Mouse (Mus musculus) cortical plate, adult 2 months (tissue): ENCODE results near the gene Megf9.

ENCODE experiments used
- CTCF ChIP-seq: fragments of 200-500 bp; IDR thresholded peaks from 2 replicates; pipeline ENCODE4 v1.5.1; 2011; ENCODE audit warnings: mild to moderate bottlenecking, control low read depth, low read length; ENCODE audit not compliant: insufficient read depth; ENCODE audit errors: extremely low read depth
- POLR2A ChIP-seq: fragments of 200-500 bp; IDR thresholded peaks from 2 replicates; pipeline ENCODE4 v1.6.1; 2011; ENCODE audit warnings: mild to moderate bottlenecking, low read length, control low read depth; ENCODE audit not compliant: insufficient read depth; ENCODE audit errors: extremely low read depth

DNA sequence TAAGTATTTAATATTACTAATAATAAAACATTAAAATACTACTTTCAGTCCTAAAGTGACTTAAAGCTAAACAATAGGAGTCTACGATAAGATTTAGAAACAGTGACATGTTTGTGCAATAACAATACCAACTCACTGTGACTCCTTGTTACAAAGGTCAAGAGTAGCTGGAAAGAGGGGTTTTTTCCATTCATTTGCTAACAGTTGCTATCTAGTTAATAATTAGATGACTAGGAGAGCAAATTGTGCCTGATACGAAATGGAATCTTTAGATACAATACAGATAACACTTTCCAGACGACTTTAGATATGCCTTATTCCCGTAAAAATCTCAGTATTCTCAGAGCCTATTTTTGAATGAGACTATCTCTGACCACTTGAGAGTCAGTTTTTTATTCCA, 52.9 kb downstream of the Megf9 start:
- TF ChIP-seq CTCF = no peak
- no peak for TF ChIP-seq POLR2A
